Mouse (Mus musculus) hindbrain, embryonic 16.5 days (tissue): ENCODE measurements around the gene Tmem116. TPM values are rescaled to one million over a fixed set of nuclear protein-coding genes. Genes with fewer than 3 reads are reported as not detected.

ENCODE experiments used
- ATAC-seq: fragments of 200-750 bp; cut with Nextera tagmentation; 2 replicates; pipeline ENCODE4 v1.8.0; 2017; ENCODE audit warnings: moderate TSS enrichment, moderate library complexity
- H3K27ac ChIP-seq: fragments of 300-500 bp; sonication (generic); 2 replicates; pipeline ENCODE4 v1.5.1; 2014; ENCODE audit warnings: low read depth, mild to moderate bottlenecking, control low read depth, low read length, moderate library complexity
- H3K27me3 ChIP-seq: fragments of 300-500 bp; sonication (generic); replicated peaks from 2 replicates; pipeline ENCODE4 v1.6.1; 2014; ENCODE audit warnings: low read length; ENCODE audit not compliant: control insufficient read depth, insufficient read depth
- H3K36me3 ChIP-seq: fragments of 300-500 bp; sonication (generic); 2 replicates; pipeline ENCODE4 v1.6.1; 2014; ENCODE audit warnings: mild to moderate bottlenecking, low read length, moderate library complexity, mixed read lengths; ENCODE audit not compliant: control insufficient read depth, insufficient read depth
- H3K4me1 ChIP-seq: fragments of 300-500 bp; sonication (generic); 2 replicates; pipeline ENCODE4 v1.6.1; 2014; ENCODE audit warnings: low read depth, low read length; ENCODE audit not compliant: control insufficient read depth, insufficient read depth
- H3K4me2 ChIP-seq: fragments of 300-500 bp; sonication (generic); 2 replicates; pipeline ENCODE4 v1.6.1; 2014; ENCODE audit warnings: mild to moderate bottlenecking, low read length, control low read depth, moderate library complexity
- H3K4me3 ChIP-seq: fragments of 300-500 bp; sonication (generic); 2 replicates; pipeline ENCODE4 v1.5.1; 2014; ENCODE audit warnings: mild to moderate bottlenecking, low read length, control low read depth, moderate library complexity
- H3K9ac ChIP-seq: fragments of 300-500 bp; sonication (generic); 2 replicates; pipeline ENCODE4 v1.6.1; 2014; ENCODE audit warnings: low read depth, mild to moderate bottlenecking, control low read depth, low read length, moderate library complexity
- H3K9me3 ChIP-seq: fragments of 300-500 bp; sonication (generic); 2 replicates; pipeline ENCODE4 v1.6.1; 2014; ENCODE audit warnings: mild to moderate bottlenecking, low read length, moderate library complexity; ENCODE audit not compliant: control insufficient read depth
- WGBS: fragments of 180-500 bp; shearing (Covaris S2); extraction: QIAGEN DNeasy Blood & Tissue Kit; methylation state at CpG from one replicate; pipeline ENCODE4 v1.1.7; 2014; 5-methylcytosine and 5-hydroxymethylcytosine counted together
- polyA plus RNA-seq: library from polyadenylated mRNA; unstranded; fragments of >200 nt; fragmentation: Nextera tagmentation; extraction: Ambion mirVana; gene quantifications from 2 replicates; pipeline ENCODE4 v1.2.1, GENCODE M21; 2015

The Tmem116 gene
- polyA plus RNA-seq, 1 experiment from 2014 or later: 2.3 TPM

DNA sequence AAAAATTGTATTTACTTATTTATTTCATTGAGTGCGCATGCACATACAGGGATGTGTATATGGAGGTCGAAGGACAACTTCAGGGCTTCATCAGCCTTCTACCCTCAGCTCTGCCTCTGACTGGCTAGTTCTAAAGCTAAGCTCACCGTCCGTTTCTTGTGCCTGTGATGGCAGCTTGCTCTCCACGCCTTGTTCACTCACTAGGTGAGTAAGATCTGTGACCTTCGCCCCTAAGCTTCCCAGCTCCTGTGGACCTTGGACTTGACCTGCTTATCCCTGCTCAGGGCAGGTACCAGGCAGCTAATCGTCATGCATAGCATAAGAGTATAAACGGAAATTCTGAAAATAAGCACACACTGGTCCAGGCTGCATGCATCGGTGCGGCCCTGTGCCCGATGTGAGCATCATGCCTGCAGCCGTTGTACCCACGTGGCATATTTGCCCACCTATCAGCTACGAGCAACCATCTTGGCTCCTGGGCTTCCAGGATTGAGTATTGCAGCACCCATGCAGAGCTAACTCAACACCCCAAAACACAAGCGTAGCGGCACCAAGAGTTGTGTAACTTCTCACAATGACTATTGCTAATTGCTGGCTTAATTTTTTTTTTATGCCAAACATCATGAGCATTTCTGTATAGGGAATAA is 114.5 kb downstream of the Tmem116 start:
- H3K27ac ChIP-seq: no peak overlapping the region
- no peak overlapping the region for H3K4me3 ChIP-seq
- no peak for ATAC-seq
- H3K4me1 ChIP-seq: no peaks in the 10 kb centered on the region
- H3K9ac ChIP-seq: no peak overlapping the region
- no peak overlapping the region for H3K4me2 ChIP-seq
- no peaks in the 10 kb centered on the region for H3K27me3 ChIP-seq
- no peaks in the 10 kb centered on the region for H3K9me3 ChIP-seq
- 93% methylated on average over 16 of the region's 16 CpGs for WGBS
- H3K36me3 ChIP-seq: peaks cover 6% of the 10 kb centered on the region

GRCm38 (mm10) chr5:121569881-121570420 is 118.3 kb downstream of the Tmem116 start:
- no peak overlapping the region for H3K4me3 ChIP-seq
- no peaks in the 10 kb centered on the region for H3K9me3 ChIP-seq
- 81% methylated on average over 8 of the region's 9 CpGs for WGBS
- no peak for ATAC-seq
- peaks cover 16% of the 10 kb centered on the region for H3K36me3 ChIP-seq
- H3K27ac ChIP-seq: no peak overlapping the region
- no peaks in the 10 kb centered on the region for H3K27me3 ChIP-seq
- no peak overlapping the region for H3K9ac ChIP-seq
- H3K4me1 ChIP-seq: no peaks in the 10 kb centered on the region
- H3K4me2 ChIP-seq: no peak overlapping the region

- no peaks in the 10 kb centered on the region for H3K4me1 ChIP-seq
- H3K9ac ChIP-seq: no peak overlapping the region
- no peaks in the 10 kb centered on the region for H3K27me3 ChIP-seq
- no peak overlapping the region for H3K4me2 ChIP-seq
- no peak for ATAC-seq
- H3K27ac ChIP-seq: no peak overlapping the region
- 65% methylated on average over 1 of the region's 1 CpGs for WGBS
- no peaks in the 10 kb centered on the region for H3K9me3 ChIP-seq
- peaks cover 18% of the 10 kb centered on the region for H3K36me3 ChIP-seq
- no peak overlapping the region for H3K4me3 ChIP-seq
Observed at GRCm38 (mm10) chr5:121570787-121571186, 119.1 kb downstream of the Tmem116 start.

Other genes with a start within 250 kb of the Tmem116 start
- 318 and 333 TPM in 2 replicates for gene Rpl6, start 247.4 kb upstream of the Tmem116 start, polyA plus RNA-seq
- gene Hectd4, start 231.7 kb upstream of the Tmem116 start, polyA plus RNA-seq: 16.6 and 17.1 TPM in 2 replicates
- 112 and 124 TPM in 2 replicates for gene Trafd1, start 66.3 kb upstream of the Tmem116 start, polyA plus RNA-seq
- gene Naa25, start 54.0 kb upstream of the Tmem116 start, polyA plus RNA-seq: 58.5 and 59.4 TPM in 2 replicates
- 199 and 211 TPM in 2 replicates for gene Erp29, start 613 bp downstream of the Tmem116 start, polyA plus RNA-seq
- gene Adam1b, start 51.5 kb downstream of the Tmem116 start, polyA plus RNA-seq: 0.07 TPM in 1 of 2 replicates, not detected in the other
- gene Adam1a, start 93.6 kb downstream of the Tmem116 start, polyA plus RNA-seq: 3.1 and 3.8 TPM in 2 replicates
- gene Gm42878, start 93.6 kb downstream of the Tmem116 start, polyA plus RNA-seq: 0.40 TPM in 1 of 2 replicates, not detected in the other
- gene Mapkapk5, start 94.0 kb downstream of the Tmem116 start, polyA plus RNA-seq: 61.7 and 64.5 TPM in 2 replicates
- 150 and 156 TPM in 2 replicates for gene Aldh2, start 141.9 kb downstream of the Tmem116 start, polyA plus RNA-seq
- gene Acad12, start 167.0 kb downstream of the Tmem116 start, polyA plus RNA-seq: 2.0 and 2.6 TPM in 2 replicates
- 1.3 and 1.4 TPM in 2 replicates for gene Acad10, start 208.6 kb downstream of the Tmem116 start, polyA plus RNA-seq
- 36.1 and 42.5 TPM in 2 replicates for gene Brap, start 208.7 kb downstream of the Tmem116 start, polyA plus RNA-seq